Mouse (Mus musculus) neural tube, embryonic 12.5 days (tissue): ENCODE results near the gene Nabp2. TPM values are rescaled to one million over a fixed set of nuclear protein-coding genes. Genes with fewer than 3 reads are reported as not detected.
A peak's percentile ranks its signal among the peaks of the same experiment; 100 is the strongest.

Source experiments
- ATAC-seq: fragments of 200-750 bp; cut with Nextera tagmentation; 2 replicates; pipeline ENCODE4 v1.8.0; 2017; ENCODE audit warnings: low read depth, mild to moderate bottlenecking, moderate TSS enrichment, moderate library complexity; ENCODE audit not compliant: low FRiP score
- H3K27ac ChIP-seq: fragments of 300-500 bp; sonication (generic); 2 replicates; pipeline ENCODE4 v1.5.1; 2016
- H3K27me3 ChIP-seq: fragments of 300-500 bp; sonication (generic); replicated peaks from 2 replicates; pipeline ENCODE4 v1.6.1; 2016; ENCODE audit warnings: mild to moderate bottlenecking
- H3K36me3 ChIP-seq: fragments of 300-500 bp; sonication (generic); 2 replicates; pipeline ENCODE4 v1.6.1; 2016; ENCODE audit warnings: mild to moderate bottlenecking
- H3K4me1 ChIP-seq: fragments of 300-500 bp; sonication (generic); 2 replicates; pipeline ENCODE4 v1.6.1; 2016
- H3K4me2 ChIP-seq: fragments of 300-500 bp; sonication (generic); replicated peaks from 2 replicates; pipeline ENCODE4 v1.6.1; 2016; ENCODE audit warnings: mild to moderate bottlenecking
- H3K4me3 ChIP-seq: fragments of 300-500 bp; sonication (generic); 2 replicates; pipeline ENCODE4 v1.5.1; 2016
- H3K9ac ChIP-seq: fragments of 300-500 bp; sonication (generic); 2 replicates; pipeline ENCODE4 v1.6.1; 2016; ENCODE audit warnings: mild to moderate bottlenecking
- H3K9me3 ChIP-seq: fragments of 300-500 bp; sonication (generic); 2 replicates; pipeline ENCODE4 v1.6.1; 2016; ENCODE audit warnings: mild to moderate bottlenecking
- WGBS: fragments of 180-500 bp; shearing (Covaris S2); methylation state at CpG from one replicate; pipeline ENCODE4 v1.1.7; 2016; 5-methylcytosine and 5-hydroxymethylcytosine counted together
- polyA plus RNA-seq: library from polyadenylated mRNA; unstranded; fragments of >200 nt; fragmentation: Nextera tagmentation; extraction: Ambion mirVana; gene quantifications from 2 replicates; pipeline ENCODE4 v1.2.1, GENCODE M21; 2016

Gene Nabp2
- polyA plus RNA-seq = 109 and 115 TPM in 2 replicates

GRCm38 (mm10) chr10:128411211-128412054 lies at the start of gene Nabp2, which contains the start of gene Rnf41:
Nabp2 (minus strand) TSS chr10:128411492.
Rnf41 (plus strand) TSS chr10:128411657.
- H3K4me1 ChIP-seq = peaks cover 40% of the 10 kb centered on the region
- peak; percentile 86 for ATAC-seq
- under 1% methylated on average over 50 of the region's 50 CpGs for WGBS
- peak within 1 kb of the TSS; percentile 97 for H3K4me2 ChIP-seq
- H3K4me3 ChIP-seq = peak within 1 kb of the TSS; percentile 97
- peak within 1 kb of the TSS; percentile 91 for H3K9ac ChIP-seq
- H3K9me3 ChIP-seq = no peaks in the 10 kb centered on the region
- H3K27ac ChIP-seq = peak within 1 kb of the TSS; percentile 86
- peaks cover 33% of the 10 kb centered on the region for H3K36me3 ChIP-seq
- no peaks in the 10 kb centered on the region for H3K27me3 ChIP-seq

GRCm38 (mm10) chr10:128460270-128460630 lies 49.0 kb upstream of the Nabp2 start:
- Histone ChIP-seq H3K27me3 (no peaks in the 10 kb centered on the region), H3K4me2 (peak overlapping the region; percentile 80), H3K4me1 (peaks cover 12% of the 10 kb centered on the region), H3K4me3 (peak overlapping the region; percentile 97), H3K36me3 (peaks cover 32% of the 10 kb centered on the region), H3K9ac (peak overlapping the region; percentile 99), H3K9me3 (no peaks in the 10 kb centered on the region), H3K27ac (no peak overlapping the region; the same call in 1 of the 2 replicates)
- WGBS = 2% methylated on average over 5 of the region's 5 CpGs
- ATAC-seq = no peak

GRCm38 (mm10) chr10:128459409-128460269 lies 48.3 kb upstream of the Nabp2 start:
- Histone ChIP-seq H3K27me3 (no peaks in the 10 kb centered on the region), H3K36me3 (peaks cover 28% of the 10 kb centered on the region), H3K9ac (peak overlapping the region; percentile 99), H3K4me2 (peak overlapping the region; percentile 80), H3K9me3 (no peaks in the 10 kb centered on the region), H3K27ac (peak overlapping the region; percentile 95), H3K4me3 (peak overlapping the region; percentile 97), H3K4me1 (peaks cover 12% of the 10 kb centered on the region)
- peak; percentile 45 for ATAC-seq
- WGBS = 2% methylated on average over 44 of the region's 67 CpGs

- H3K27me3 ChIP-seq = no peaks in the 10 kb centered on the region
- WGBS = under 1% methylated on average over 84 of the region's 86 CpGs
- no peaks in the 10 kb centered on the region for H3K9me3 ChIP-seq
- H3K9ac ChIP-seq = peak within 1 kb of the TSS; percentile 99
- ATAC-seq = peak; percentile 82
- H3K4me2 ChIP-seq = peak within 1 kb of the TSS; percentile 80
- H3K36me3 ChIP-seq = peaks cover 20% of the 10 kb centered on the region
- H3K4me3 ChIP-seq = peak within 1 kb of the TSS; percentile 97
- peaks cover 12% of the 10 kb centered on the region for H3K4me1 ChIP-seq
- H3K27ac ChIP-seq = peak within 1 kb of the TSS; percentile 95
Observed at GRCm38 (mm10) chr10:128458719-128459408, 47.6 kb upstream of the Nabp2 start, which contains the start of gene Smarcc2. Smarcc2 (plus strand) TSS chr10:128459248.

- no peaks in the 10 kb centered on the region for H3K27me3 ChIP-seq
- no peaks in the 10 kb centered on the region for H3K9me3 ChIP-seq
Observed at GRCm38 (mm10) chr10:128458348-128458718, 47.0 kb upstream of the Nabp2 start.

GRCm38 (mm10) chr10:128457676-128458075 lies 46.4 kb upstream of the Nabp2 start:
- Histone ChIP-seq H3K4me3 (no peak overlapping the region), H3K4me1 (peaks cover 12% of the 10 kb centered on the region), H3K9me3 (no peaks in the 10 kb centered on the region), H3K4me2 (peak overlapping the region; percentile 80), H3K9ac (no peak overlapping the region), H3K36me3 (peaks cover 8% of the 10 kb centered on the region), H3K27ac (no peak overlapping the region), H3K27me3 (no peaks in the 10 kb centered on the region)
- WGBS = 87% methylated on average over 6 of the region's 6 CpGs
- no peak for ATAC-seq

More at GRCm38 (mm10) chr10:128458348-128458718, 47.0 kb upstream of the Nabp2 start:
- H3K4me3 ChIP-seq = peak overlapping the region; percentile 97
- H3K4me1 ChIP-seq = peaks cover 12% of the 10 kb centered on the region
- ATAC-seq = peak; percentile 82
- H3K36me3 ChIP-seq = peaks cover 15% of the 10 kb centered on the region
- under 1% methylated on average over 29 of the region's 29 CpGs for WGBS
- H3K4me2 ChIP-seq = peak overlapping the region; percentile 80
- H3K27ac ChIP-seq = peak overlapping the region; percentile 95
- peak overlapping the region; percentile 99 for H3K9ac ChIP-seq

GRCm38 (mm10) chr10:128455280-128455679 lies 44.0 kb upstream of the Nabp2 start:
- no peak for ATAC-seq
- no peak overlapping the region for H3K4me3 ChIP-seq
- no peak overlapping the region for H3K9ac ChIP-seq
- peak overlapping the region; percentile 38 for H3K4me2 ChIP-seq
- H3K9me3 ChIP-seq = no peaks in the 10 kb centered on the region
- 6% methylated on average over 6 of the region's 6 CpGs for WGBS
- peaks cover 2% of the 10 kb centered on the region for H3K4me1 ChIP-seq
- no peaks in the 10 kb centered on the region for H3K36me3 ChIP-seq
- no peaks in the 10 kb centered on the region for H3K27me3 ChIP-seq
- no peak overlapping the region for H3K27ac ChIP-seq

- no peak overlapping the region for H3K27ac ChIP-seq
- H3K4me1 ChIP-seq = no peaks in the 10 kb centered on the region
- no peak for ATAC-seq
- H3K9ac ChIP-seq = no peak overlapping the region
- 82% methylated on average over 3 of the region's 3 CpGs for WGBS
- no peak overlapping the region for H3K4me3 ChIP-seq
- H3K36me3 ChIP-seq = no peaks in the 10 kb centered on the region
- no peak overlapping the region for H3K4me2 ChIP-seq
- H3K9me3 ChIP-seq = no peaks in the 10 kb centered on the region
- H3K27me3 ChIP-seq = no peaks in the 10 kb centered on the region
Observed at GRCm38 (mm10) chr10:128454471-128454870, 43.2 kb upstream of the Nabp2 start.

GRCm38 (mm10) chr10:128451014-128451413 lies 39.7 kb upstream of the Nabp2 start:
- no peaks in the 10 kb centered on the region for H3K4me1 ChIP-seq
- H3K36me3 ChIP-seq = no peaks in the 10 kb centered on the region
- WGBS = 90% methylated on average over 6 of the region's 6 CpGs
- no peak overlapping the region for H3K4me3 ChIP-seq
- no peak overlapping the region for H3K9ac ChIP-seq
- H3K4me2 ChIP-seq = no peak overlapping the region
- ATAC-seq = no peak
- H3K27me3 ChIP-seq = no peaks in the 10 kb centered on the region
- H3K27ac ChIP-seq = no peak overlapping the region
- H3K9me3 ChIP-seq = no peaks in the 10 kb centered on the region

- H3K4me2 ChIP-seq = no peak overlapping the region
- no peak overlapping the region for H3K4me3 ChIP-seq
- H3K9me3 ChIP-seq = no peaks in the 10 kb centered on the region
- no peaks in the 10 kb centered on the region for H3K27me3 ChIP-seq
- WGBS = 84% methylated on average over 4 of the region's 4 CpGs
- H3K36me3 ChIP-seq = peaks cover 9% of the 10 kb centered on the region
- H3K4me1 ChIP-seq = no peaks in the 10 kb centered on the region
- no peak for ATAC-seq
- no peak overlapping the region for H3K27ac ChIP-seq
- no peak overlapping the region for H3K9ac ChIP-seq
Observed at GRCm38 (mm10) chr10:128445407-128445806, 34.1 kb upstream of the Nabp2 start.

GRCm38 (mm10) chr10:128444354-128444753 lies 33.1 kb upstream of the Nabp2 start:
- Histone ChIP-seq H3K9ac (no peak overlapping the region), H3K4me1 (no peaks in the 10 kb centered on the region), H3K27me3 (no peaks in the 10 kb centered on the region), H3K4me2 (no peak overlapping the region), H3K4me3 (no peak overlapping the region), H3K9me3 (no peaks in the 10 kb centered on the region), H3K36me3 (peaks cover 20% of the 10 kb centered on the region), H3K27ac (no peak overlapping the region)
- ATAC-seq = no peak
- WGBS = 74% methylated on average over 6 of the region's 6 CpGs
